Mouse (Mus musculus) kidney, postnatal 14 days (tissue): ENCODE measurements at regions not wholly inside any gene's neighbourhood (a gene's known extent, or its start where the extent isn't known, plus 50 kb on each side); places are given as distances from the start of the nearest gene placed in this dataset.

Experiments used
- DNase-seq: peaks from one replicate; pipeline ENCODE4 v3.0.0; 2022; ENCODE audit warnings: mixed read lengths

DNA sequence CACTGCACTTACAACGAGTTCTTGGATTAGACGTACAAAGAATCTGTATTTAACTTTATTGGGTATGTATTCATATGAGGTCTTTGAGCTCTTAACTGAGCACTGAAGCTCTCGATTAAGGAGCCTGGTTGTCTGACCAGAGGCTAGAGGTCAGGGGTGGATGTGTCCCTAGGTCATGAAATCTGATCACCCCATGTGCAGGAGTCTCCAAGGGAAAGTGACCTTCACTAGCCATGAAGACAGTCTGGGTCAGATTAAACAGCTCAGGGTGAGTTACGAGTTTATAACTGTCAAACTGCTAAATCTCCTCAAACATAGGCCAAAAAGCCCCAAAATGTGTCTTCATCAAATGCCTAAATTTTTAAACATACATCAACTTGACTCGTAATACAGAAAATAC, 216.8 kb downstream of the Rchy1 start:
- DNase-seq: no peak

DNA sequence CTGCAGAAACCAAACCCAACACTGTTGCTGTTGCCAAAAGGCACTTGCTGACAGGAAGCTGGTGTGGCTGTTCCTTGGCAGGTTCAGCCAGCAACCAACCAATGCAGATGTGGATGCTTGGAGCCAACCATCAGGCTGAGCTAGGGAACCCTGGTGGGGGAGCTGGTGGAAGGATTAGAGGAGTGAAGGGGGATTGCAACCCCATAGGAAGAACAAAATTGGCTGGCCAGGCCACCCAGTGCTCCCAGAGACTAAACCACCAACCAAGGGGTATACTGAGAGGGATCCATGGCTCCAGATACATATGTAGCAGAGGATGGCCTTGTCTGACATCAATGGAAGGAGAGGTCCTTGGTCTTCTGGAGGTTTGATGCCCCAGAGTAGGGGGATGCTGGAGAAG, 218.5 kb downstream of the Rchy1 start:
- no peak for DNase-seq

DNA sequence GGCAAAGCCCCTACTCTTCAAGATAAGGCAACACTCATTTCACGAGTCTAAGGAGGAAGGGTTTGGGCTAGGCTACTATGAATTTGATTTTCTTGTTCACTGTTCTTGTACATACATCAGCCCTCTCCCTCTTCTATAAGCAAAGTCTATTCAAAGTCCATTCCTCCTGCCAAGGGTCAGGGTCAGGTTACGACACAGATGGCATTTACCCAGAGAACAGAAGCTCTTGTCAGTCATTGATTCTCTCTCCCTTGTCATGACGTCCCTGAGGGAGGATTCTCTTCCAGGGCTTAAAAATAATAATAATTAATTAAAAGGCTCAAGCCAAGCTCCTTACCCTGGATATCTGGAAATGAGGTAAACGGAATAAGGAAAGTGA, 222.7 kb downstream of the Rchy1 start:
- no peak for DNase-seq

DNA sequence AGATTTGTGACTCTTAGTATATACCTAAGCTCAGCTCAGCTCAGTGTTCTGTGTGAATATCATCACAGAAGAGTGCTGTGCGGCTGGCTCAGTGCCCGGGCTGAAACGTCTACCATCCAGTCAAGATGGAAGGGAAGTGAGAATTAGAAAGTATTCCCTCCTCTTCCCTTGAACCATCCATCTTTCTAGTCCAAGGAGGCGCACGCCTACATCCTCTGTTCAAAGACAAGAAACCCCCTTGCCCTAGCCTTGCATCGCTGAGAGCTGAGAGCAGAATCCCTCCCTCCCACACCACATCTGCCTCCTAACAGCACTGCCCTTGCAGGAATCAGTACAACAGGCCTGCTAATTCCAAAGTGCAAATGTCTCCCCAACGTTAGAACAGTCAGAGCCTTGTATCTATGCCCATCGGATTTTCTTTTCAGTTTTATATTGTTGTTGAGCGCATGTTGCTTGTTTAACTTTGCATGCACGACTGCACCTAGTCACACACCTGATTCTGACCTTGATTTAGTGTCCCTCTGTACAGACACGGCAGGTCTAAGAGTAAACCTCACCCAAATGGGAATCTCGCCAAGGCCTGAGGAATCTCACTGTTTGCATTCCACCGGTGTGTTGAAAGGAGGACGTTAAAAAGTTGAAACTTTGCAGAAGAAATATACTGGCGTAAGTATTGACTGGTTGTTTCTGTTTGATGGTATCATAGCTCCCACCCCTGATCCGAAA, 222.2 kb downstream of the Parm1 start:
- peak; percentile 60 for DNase-seq

DNA sequence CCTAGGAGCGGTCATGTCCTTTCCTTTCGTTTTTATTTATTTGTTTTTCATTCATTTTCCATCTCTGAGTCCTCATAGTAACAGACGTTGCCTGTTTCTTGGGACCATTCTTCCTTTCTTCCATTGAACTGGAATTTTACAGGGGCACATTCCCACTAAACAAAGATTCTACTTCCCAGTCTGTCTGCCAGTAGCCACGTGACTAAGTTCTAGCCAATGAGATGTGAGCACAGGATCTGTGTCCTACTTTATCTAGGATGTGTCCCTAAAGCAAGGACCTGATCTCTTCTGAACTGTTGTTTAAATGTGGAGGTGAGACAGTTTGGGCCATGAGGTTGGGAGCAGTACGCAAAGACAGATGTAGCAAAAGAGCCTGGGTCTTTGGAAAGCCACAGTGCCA, 214.6 kb downstream of the Parm1 start:
- DNase-seq: no peak

DNA sequence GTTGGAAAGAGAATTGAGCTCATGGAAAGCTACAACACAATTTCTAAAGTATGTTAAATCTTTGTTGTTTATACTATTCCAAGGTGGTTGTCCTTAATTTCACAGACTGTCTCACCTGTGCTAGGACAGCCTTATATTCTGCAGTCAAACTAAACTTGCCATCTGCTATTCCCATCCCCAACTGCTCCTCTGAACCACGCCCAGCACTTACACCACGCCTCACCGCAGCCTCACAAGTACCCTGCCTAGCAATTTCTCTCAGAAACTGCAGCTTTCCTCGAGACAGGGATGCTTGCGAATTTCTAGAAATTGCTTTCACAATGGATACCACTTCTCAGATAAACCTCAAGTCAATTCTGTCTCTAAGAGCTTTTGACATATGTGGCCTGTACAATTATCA, 213.7 kb downstream of the Parm1 start:
- no peak for DNase-seq

DNA sequence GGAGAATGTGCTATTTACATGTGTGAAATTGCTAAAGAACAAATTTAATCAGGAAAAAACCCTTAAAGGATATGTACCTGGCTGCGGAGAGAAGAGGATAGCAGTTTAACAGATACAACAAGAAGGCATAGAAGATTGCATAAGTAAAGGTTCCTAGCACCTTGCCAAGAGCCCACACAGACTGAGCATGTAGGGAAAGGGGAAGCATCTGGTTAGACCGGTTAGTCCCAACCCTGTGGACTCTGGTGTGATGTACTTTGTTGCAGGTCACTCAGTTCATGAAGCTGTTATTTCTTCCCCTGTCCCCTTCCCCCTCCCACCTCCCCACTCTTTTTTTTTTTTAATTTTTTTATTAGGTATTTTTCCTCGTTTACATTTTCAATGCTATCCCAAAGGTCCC, 212.5 kb downstream of the Parm1 start:
- no peak for DNase-seq

DNA sequence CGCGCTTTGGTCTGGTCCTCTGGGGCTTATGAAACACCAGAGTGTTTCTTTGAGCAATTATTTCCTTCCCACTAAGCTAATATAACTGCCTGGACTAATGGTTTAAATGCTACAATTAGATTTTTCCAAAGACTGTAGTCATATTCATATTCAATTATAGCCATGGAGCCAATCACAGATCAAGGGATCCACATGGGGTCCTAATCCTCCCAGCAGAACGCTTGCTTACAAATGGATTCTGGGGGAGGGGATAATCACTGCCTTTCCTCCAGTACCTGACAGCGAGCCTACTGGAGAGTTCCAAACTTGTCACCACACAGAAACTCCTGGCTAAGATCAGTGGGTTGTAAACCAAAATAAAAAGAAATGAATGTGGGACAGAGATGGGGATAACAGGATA, 212.0 kb downstream of the Parm1 start:
- DNase-seq: no peak

DNA sequence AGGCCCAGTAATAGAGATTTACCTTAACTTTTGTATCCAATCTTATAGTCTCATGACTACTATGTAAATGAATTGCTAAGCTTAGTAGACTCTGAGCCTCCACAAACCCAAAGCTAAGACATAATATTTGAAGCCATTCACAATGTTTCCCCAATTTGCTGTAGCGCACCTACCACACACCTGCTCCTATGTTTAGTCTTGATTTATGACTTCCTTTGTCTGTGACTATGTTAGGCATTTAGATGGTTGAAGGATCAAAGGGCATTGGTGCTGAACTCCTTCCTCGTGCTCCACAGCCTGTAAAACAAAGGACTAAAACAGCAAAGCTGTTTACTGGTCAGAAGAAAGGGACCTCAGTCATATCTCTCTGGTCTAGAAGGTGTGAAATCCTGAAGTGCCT, 210.0 kb downstream of the Parm1 start:
- no peak for DNase-seq

DNA sequence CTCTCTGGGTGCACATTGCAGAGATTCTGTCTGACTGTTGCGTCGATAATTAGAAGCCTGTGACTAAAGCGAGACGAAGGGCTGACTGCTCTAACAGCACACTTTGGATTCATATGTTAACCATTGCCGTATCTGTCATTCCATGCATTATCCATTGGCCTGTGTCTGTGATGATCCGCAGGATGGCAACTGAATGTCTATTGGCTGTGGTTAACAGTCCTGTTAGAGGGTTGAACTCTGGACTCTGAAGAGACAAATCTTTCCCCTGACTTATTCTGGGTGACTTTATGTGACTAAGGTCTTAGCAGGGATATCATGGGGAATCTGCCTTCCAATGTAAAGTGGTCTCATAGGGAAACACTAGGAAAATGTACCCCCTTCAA, 208.7 kb downstream of the Parm1 start:
- peak; percentile 4 for DNase-seq

DNA sequence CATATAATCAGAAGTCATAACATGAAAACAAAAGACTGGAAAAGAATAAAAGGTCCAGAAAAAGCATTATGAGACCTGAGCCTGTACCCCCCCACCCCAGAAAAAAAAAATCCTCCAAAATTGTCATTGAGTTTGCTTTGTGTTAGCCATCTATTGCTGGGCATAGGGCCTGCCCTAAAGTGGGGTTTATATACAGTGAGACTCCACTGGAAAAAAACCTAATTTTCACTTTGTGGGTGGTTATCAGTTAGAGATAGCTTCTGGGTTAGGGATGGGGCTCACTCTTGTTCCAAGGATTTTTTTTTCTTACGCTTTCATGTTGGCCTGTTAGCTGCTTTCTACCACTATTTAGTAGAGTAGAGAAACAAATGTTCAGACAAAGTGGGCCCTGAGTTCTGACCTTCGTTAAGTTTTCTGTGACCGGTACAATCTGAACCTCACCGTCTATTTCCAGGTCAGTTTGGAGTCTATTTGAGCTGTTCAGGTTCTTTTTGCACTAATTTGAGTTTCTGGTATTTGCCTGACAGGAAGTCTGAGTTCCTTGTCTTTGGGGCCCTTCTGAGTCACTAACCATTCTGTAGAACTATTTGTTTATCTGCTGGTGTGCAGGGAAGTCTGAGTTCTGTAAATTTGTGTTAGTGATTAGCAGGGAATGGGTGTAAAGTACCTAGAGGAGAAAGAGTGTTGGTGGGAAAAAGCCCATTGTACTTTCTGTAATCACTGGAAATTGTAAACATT, 208.1 kb downstream of the Parm1 start:
- no peak for DNase-seq

DNA sequence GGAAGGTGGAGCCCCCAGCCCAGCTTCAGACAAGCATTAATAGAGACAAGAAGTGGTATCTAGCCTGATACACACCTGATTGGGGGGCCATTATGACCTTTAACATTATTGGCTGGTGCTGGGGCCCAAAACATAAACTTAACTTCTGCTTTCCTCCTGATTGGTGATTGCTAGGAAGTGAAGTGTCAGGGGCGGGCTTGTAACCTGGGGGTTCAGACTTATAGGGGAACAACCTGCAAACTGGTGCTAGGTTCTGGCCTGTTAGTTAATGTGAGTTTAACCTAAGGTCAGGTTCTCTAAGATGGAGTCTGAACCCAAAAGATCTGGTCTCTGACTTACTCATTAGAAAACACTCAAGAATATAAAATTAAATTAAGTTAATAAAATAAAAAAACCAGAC, 207.5 kb downstream of the Parm1 start:
- DNase-seq: no peak

DNA sequence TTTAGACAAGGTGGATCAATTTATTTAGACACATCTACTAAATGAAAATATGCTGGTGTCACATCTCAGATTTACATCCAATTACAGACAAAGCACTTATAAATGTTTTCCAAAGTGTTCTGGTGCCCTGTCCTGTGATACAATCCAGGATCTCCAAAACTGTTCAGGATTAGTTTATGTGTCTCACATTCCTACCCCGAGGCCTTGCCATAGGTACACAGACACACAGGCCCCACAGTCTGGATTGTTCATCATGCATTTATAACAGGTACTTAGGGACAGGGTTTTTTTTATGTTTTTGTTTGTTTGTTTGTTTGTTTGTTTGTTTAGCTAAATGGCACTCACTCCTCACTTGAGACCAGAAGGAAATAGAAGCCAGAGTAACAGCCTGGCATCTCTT, 206.0 kb downstream of the Parm1 start:
- no peak for DNase-seq

DNA sequence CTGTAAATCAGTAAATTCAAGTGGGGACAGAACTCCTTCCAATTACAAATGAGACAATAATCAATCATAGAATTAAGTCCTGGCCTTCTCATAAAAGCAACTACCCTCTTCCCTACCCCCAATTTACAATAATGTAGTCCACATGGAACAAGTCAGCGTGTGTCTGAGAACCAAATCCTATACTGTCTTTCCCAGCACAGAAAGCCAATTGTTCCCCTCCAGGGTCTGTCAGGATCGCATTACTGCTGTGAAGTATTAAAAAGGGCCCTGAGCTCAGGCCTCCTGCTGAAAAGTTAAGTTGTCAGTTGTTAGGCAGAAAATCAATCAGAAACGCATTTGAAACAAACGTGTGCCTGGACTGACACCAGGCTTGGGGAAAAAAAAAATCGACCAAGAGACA, 205.6 kb downstream of the Parm1 start:
- no peak for DNase-seq

DNA sequence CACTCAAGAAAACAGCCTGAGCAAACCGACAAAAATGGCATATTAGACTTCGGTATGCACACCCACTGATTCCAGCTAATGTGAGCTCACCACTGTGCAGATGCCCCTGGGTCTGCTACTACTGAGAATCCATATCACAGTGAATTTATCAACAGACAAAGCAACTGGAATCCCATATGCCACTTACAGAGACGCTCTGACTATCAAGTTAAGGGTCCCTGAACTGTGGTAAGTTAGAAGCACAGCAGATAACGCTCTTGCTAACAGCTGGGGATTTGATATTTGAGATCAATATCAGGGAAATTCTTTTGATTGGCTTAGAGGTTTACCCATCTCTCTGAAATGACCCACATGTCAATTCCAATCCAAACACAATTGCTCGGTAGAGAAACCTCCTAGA, 205.0 kb downstream of the Parm1 start:
- DNase-seq: no peak

DNA sequence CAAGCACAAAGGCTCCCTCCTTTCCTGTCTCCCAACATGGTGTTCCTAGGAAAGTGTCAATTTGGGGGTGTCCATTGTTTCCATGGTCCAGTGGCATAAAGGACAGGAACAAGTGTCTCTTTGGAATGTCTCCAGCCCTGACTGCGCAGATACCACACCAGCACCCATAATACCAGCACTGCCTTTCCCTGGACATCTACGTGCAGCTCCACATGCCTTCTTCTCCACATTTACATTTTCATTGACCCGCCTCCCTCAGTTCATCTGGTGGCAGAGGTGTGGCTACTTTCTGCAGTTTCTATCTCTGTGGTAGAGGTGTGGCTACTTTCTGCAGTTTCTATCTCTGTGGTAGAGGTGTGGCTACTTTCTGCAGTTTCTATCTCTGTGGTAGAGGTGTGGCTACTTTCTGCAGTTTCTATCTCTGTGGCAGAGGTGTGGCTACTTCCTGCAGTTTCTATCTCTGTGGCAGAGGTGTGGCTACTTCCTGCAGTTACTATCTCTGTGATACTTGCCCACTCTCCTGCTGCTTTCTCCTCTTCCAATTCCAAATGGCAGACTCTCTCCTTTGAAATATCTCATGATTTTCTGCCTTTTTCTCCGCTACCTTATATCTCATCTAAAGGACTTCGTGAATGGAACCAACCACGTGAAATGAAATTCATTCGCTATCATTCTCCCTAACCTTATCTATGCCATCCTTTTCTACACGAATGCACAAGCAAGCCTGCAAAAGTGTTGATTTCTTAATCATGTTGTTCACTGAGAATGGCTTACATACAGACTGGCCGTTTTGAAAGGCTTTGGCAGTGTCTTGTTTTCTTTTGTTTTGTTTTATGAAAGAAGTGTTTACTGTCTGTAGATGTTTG, 204.0 kb downstream of the Parm1 start:
- no peak for DNase-seq

DNA sequence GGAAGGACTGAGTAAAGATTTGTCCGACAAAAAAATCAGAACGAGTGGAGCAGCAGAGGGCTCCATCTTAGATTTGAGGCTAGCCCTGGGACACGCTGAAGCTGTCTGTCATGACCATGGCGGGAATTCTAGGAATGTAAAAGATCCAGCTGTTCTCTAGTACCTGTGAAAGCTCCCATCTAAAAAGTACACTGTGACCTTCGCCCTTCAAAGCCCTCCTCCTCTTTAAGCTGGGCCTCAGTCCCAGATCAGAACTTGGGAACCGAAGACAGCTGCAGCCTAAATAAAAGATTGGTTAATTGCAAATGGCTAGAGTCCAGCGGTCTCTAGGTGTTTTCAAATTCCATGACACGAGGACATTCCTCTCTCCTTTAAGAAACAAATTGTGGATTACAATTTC, 195.6 kb downstream of the Parm1 start:
- DNase-seq: no peak

DNA sequence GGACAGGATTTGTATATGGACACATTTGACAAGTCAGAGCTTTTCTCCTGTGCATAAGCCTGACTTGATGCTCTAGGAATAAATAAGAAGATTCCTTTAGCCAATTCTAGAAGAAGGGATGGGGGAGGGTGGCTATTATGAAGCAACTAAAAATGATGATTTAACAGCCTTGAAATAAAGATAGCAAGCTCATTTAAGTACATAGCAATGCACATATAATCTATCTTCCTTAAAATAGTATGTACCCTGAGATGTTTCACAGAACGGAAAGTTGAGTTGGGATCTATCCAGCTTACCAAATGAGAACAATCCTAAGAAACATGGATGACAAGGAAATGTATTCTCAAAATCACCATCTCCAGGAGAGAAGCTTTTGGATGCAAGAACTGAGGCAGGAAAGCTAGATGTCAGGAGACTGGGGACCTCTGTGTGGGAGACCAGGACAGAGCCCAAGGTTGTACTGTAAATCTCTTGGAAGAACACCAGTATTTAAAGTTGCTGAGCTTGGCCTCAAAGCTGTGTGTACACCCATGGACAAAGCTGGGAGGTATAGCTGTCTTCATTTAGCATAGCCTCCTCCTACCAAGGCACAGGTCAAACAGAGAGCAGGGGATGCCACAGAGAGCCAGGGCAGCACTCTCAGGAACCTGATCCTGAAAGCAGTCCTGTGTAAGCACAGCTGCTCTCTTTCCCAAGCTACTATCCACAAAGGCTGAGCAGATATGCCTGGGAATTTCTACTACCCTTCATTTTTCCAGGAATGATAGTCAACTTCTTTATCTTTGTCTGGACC, 192.3 kb downstream of the Parm1 start:
- DNase-seq: no peak

DNA sequence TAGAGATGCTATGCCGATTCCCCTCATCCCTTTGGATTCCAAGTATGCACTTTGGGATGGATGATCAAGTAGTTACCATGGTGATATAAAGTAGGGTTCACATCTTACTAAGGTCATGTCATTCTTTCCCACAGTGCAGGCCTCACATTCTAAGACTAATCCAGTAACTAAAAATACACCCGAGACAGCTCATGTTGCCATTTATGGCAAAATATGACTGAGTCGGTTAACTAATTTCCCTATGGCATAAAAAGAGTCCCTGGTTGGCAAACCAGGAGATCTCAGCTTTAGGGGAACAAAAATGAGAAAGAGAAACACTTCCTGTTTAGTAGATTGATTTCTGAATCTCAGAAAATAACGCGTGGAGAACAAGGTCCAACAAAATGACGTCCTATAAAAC, 190.7 kb downstream of the Parm1 start:
- DNase-seq: no peak

DNA sequence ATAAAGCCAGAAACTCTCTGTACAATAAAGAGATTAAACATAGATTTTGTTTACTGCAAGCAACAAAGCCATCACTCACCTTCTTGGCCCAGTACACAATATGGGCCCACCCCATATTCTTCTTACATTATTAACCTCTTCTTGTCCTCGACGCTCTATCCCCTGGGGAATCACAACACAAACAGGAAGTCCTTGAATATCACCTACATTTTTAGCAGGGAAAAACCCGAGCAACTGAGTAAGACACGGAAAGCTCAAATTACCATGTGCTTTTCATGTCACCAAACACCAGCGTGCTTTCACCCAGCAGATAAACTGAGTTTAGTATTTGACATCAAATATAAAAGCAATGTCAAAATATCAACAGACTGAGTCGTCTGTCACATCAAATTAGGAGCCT, 179.7 kb downstream of the Parm1 start:
- DNase-seq: no peak

DNA sequence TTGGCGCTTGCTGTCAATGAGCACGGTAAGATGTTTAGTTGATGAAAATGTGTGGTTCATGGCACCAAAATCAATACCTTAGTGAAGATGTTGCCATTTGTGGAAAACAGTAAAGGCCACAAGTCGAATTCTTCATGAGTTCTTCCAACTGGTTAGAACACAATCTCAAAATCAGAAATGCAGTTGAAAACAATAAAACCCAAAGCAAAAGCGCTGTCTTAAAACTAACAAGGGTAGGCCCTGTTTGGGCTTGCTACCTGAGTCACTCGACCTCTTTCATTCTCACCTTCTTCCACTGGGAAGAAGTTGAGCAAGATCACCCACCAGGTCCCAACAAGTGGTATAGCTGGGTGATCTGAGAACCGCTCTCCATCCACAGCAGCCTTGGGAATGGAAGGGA, 179.1 kb downstream of the Parm1 start:
- no peak for DNase-seq

DNA sequence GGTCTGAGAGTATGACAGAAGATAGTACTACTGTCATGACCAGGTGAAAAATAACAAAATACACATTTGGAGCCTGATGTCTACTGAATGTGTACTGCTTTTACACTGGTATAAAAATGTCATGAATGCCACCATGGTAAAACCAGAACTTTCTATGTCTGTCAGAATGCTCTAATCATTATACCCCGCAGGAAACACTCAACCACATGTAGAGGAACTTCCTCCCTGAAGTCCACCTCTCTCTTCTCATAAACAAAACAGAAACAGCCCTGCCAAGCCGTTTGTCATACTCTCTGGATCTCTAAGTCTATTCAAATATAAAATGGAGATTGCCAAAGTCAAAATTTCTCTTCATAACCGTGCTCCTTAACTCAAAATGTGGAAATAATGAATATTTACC, 178.2 kb downstream of the Parm1 start:
- no peak for DNase-seq

DNA sequence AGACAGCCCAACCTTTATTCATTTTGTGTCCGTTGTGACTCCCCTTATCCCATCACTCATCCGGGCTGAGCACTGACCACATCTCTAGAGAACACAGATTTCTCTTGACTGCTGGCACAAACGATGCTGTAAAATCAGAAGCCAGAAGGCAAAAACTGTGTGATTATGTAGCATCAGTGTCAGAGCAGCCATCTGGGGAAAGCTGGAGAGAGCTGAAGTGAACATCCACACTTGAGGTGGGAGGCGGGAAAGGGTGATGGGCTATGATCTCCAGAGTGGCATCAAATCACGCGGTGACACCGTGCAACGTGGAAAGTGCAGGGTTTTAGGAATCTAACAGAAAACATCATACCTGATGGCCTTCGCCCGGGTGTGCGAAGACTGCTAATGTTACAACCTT, 175.9 kb downstream of the Parm1 start:
- no peak for DNase-seq
